In genomic region chr10:111163601-111164240, GRCm38 (mm10) we compare ENCODE assay signal across 8 mouse cellular contexts. TPM values are rescaled to one million over a fixed set of nuclear protein-coding genes. Genes with fewer than 3 reads are reported as not detected.
DNase-seq lines count a peak whose midpoint lies in the region; ATAC-seq and TF ChIP-seq lines count a peak whose summit lies in the region.

No protein-coding gene starts in this region.

- H3K9me3 ChIP-seq in limb, embryonic 15.5 days, result no peaks in the 10 kb centered on the region

- 23% methylated on average over 9 of the region's 9 CpGs for WGBS in cerebellum, adult 2 months
- 22% methylated on average over 9 of the region's 9 CpGs for WGBS in limb, embryonic 15.5 days

- H3K27me3 ChIP-seq in cerebellum, adult 2 months (ENCODE audit: control insufficient read depth, insufficient read depth, low read length), result no peaks in the 10 kb centered on the region
- no peaks in the 10 kb centered on the region for H3K27me3 ChIP-seq in testis, adult 2 months (ENCODE audit: control insufficient read depth, insufficient read depth, low read length)
- H3K27me3 ChIP-seq in limb, embryonic 15.5 days, result no peaks in the 10 kb centered on the region

- TF ChIP-seq CTCF in cerebellum, adult 2 months (IDR thresholded peaks at IDR 0.05; ENCODE audit: borderline replicate concordance, insufficient read depth, low read depth, low read length), result no peak
- TF ChIP-seq CTCF in testis, adult 2 months (IDR thresholded peaks at IDR 0.05; ENCODE audit: control insufficient read depth, insufficient read depth, insufficient replicate concordance, low read depth, low read length), result no peak

- no peak for DNase-seq in cerebellum, adult 2 months
- no peak for DNase-seq in cerebellum, postnatal 25 days
- DNase-seq in testis, postnatal 10 days (ENCODE audit: low spot score), result no peak
- DNase-seq in frontal cortex, adult 2 months (ENCODE audit: extremely low spot score in 1 of 2, low spot score in 1 of 2), result no peak
- DNase-seq in adrenal gland, adult 18-20 months (ENCODE audit: low spot score in 2 of 2), result no peak
- no peak for DNase-seq in cerebellum, adult 11-12 months

- no peaks in the 10 kb centered on the region for H3K4me1 ChIP-seq in cerebellum, adult 2 months (ENCODE audit: control insufficient read depth, insufficient read depth, low read length)
- peaks cover 3% of the 10 kb centered on the region for H3K4me1 ChIP-seq in testis, adult 2 months (ENCODE audit: control insufficient read depth, insufficient read depth, low read length)
- peaks cover 6% of the 10 kb centered on the region for H3K4me1 ChIP-seq in limb, embryonic 15.5 days

- H3K27ac ChIP-seq in cerebellum, adult 2 months (ENCODE audit: insufficient read depth, low read length), result peak overlapping the region; percentile 81; the same call in 1 of the 2 replicates
- H3K27ac ChIP-seq in testis, adult 2 months (ENCODE audit: control insufficient read depth, insufficient read depth, low read depth, low read length), result peak overlapping the region; percentile 77
- H3K27ac ChIP-seq in limb, embryonic 15.5 days, result peak overlapping the region; percentile 93

- H3K4me2 ChIP-seq in limb, embryonic 15.5 days, result peak overlapping the region; percentile 72

- H3K9ac ChIP-seq in limb, embryonic 15.5 days, result no peak overlapping the region

- peak overlapping the region; percentile 72 for H3K4me3 ChIP-seq in cerebellum, adult 2 months (replicated peaks; ENCODE audit: insufficient read depth, low read depth, low read length)
- no peak overlapping the region; the same call in 1 of the 2 replicates for H3K4me3 ChIP-seq in testis, adult 2 months (ENCODE audit: control insufficient read depth, low read depth, low read length)
- H3K4me3 ChIP-seq in limb, embryonic 15.5 days, result peak overlapping the region; percentile 95

- ATAC-seq in limb, embryonic 15.5 days (ENCODE audit: insufficient number of reproducible peaks, low FRiP score, low TSS enrichment, low read depth), result no peak

- no peaks in the 10 kb centered on the region for H3K36me3 ChIP-seq in testis, adult 2 months (ENCODE audit: control insufficient read depth, insufficient read depth, low read length)
- no peaks in the 10 kb centered on the region for H3K36me3 ChIP-seq in limb, embryonic 15.5 days

- TF ChIP-seq POLR2A in cerebellum, adult 2 months (IDR thresholded peaks at IDR 0.05; ENCODE audit: borderline replicate concordance, insufficient read depth, low read length), result no peak
- TF ChIP-seq POLR2A in testis, adult 2 months (IDR thresholded peaks at IDR 0.05; ENCODE audit: control insufficient read depth, low read depth, low read length), result no peak

RNA-seq across cellular contexts. Expression of gene Osbpl8, which starts 0.8 kb away (rescaled TPM):
- polyA plus RNA-seq in cerebellum, adult 2 months (2012; rRNA removed), result 18.4 and 19.4 TPM in 2 replicates
- 4.7 and 4.8 TPM in 2 replicates for polyA plus RNA-seq in testis, adult 2 months (2012; rRNA removed)
- polyA plus RNA-seq in limb, embryonic 15.5 days (2015; fragmentation: Nextera tagmentation; extraction: Ambion mirVana), result 11.0 and 12.8 TPM in 2 replicates
- polyA plus RNA-seq in frontal cortex, adult 2 months (2012; rRNA removed), result 28.5 and 31.3 TPM in 2 replicates
- total RNA-seq in adrenal gland, adult 18-20 months (2021), result 10 to 100 TPM; 23.2 to 23.7 TPM
